Mouse (Mus musculus) limb, embryonic 14.5 days (tissue): ENCODE measurements around the gene Vti1a. TPM values are rescaled to one million over a fixed set of nuclear protein-coding genes. Genes with fewer than 3 reads are reported as not detected.

Source experiments
- ATAC-seq: fragments of 200-750 bp; cut with Nextera tagmentation; 2 replicates; pipeline ENCODE4 v1.8.0; 2017; ENCODE audit warnings: low read depth, moderate number of reproducible peaks, moderate TSS enrichment; ENCODE audit not compliant: low FRiP score
- DNase-seq: peaks from one replicate; pipeline ENCODE4 v3.0.0-alpha.2; 2015; ENCODE audit warnings: low spot score
- H3K27ac ChIP-seq: fragments of 300-500 bp; sonication (generic); replicated peaks from 2 replicates; pipeline ENCODE4 v1.5.1; 2014; ENCODE audit warnings: low read depth, mild to moderate bottlenecking, low read length, moderate library complexity, mixed read lengths
- H3K27me3 ChIP-seq: fragments of 300-500 bp; sonication (generic); 2 replicates; pipeline ENCODE4 v1.6.1; 2014; ENCODE audit warnings: low read length, mixed read lengths; ENCODE audit not compliant: control insufficient read depth, insufficient read depth
- H3K36me3 ChIP-seq: fragments of 300-500 bp; sonication (generic); 2 replicates; pipeline ENCODE4 v1.6.1; 2014; ENCODE audit warnings: mild to moderate bottlenecking, low read length, moderate library complexity, mixed read lengths; ENCODE audit not compliant: control insufficient read depth, insufficient read depth
- H3K4me1 ChIP-seq: fragments of 300-500 bp; sonication (generic); 2 replicates; pipeline ENCODE4 v1.6.1; 2014; ENCODE audit warnings: antibody characterized with exemption, low read length, mixed read lengths; ENCODE audit not compliant: control insufficient read depth, insufficient read depth
- H3K4me2 ChIP-seq: fragments of 300-500 bp; sonication (generic); replicated peaks from 2 replicates; pipeline ENCODE4 v1.6.1; 2014; ENCODE audit warnings: low read depth, mild to moderate bottlenecking, low read length, moderate library complexity; ENCODE audit not compliant: severe bottlenecking
- H3K4me3 ChIP-seq: fragments of 300-500 bp; sonication (generic); replicated peaks from 2 replicates; pipeline ENCODE4 v1.5.1; 2014; ENCODE audit warnings: low read length
- H3K9ac ChIP-seq: fragments of 300-500 bp; sonication (generic); 2 replicates; pipeline ENCODE4 v1.6.1; 2014; ENCODE audit warnings: mild to moderate bottlenecking, low read depth, low read length, moderate library complexity; ENCODE audit not compliant: severe bottlenecking
- H3K9me3 ChIP-seq: fragments of 300-500 bp; sonication (generic); 2 replicates; pipeline ENCODE4 v1.6.1; 2016; ENCODE audit warnings: low read length; ENCODE audit not compliant: control insufficient read depth
- POLR2A ChIP-seq: fragments of 200-500 bp; IDR thresholded peaks from 2 replicates; pipeline ENCODE4 v1.8.0; 2012; ENCODE audit warnings: inconsistent platforms, mild to moderate bottlenecking, moderate library complexity, borderline replicate concordance; ENCODE audit not compliant: insufficient read depth, insufficient read length; ENCODE audit errors: extremely low read depth
- WGBS: fragments of 180-500 bp; shearing (Covaris S2); extraction: QIAGEN DNeasy Blood & Tissue Kit; methylation state at CpG from one replicate; pipeline ENCODE4 v1.1.7; 2014; 5-methylcytosine and 5-hydroxymethylcytosine counted together
- polyA plus RNA-seq, 2 experiments: library from polyadenylated mRNA; depleted of rRNA in 1 of 2; stranded (reverse) in 1 of 2; unstranded in 1 of 2; fragments of >200 nt; fragmentation: Nextera tagmentation in 1 of 2; extraction: Ambion mirVana in 1 of 2; gene quantifications; 2 replicates each; pipeline versions ENCODE4 v1.2.1 to v1.2.3; 2012 to 2014

The Vti1a gene
- polyA plus RNA-seq, 2 experiments = 14.7 to 22.8 TPM

GRCm38 (mm10) chr19:55525056-55525455, 209.0 kb downstream of the Vti1a start:
- ATAC-seq (0 out of 2 replicates have a peak, but pooled peaks have one; percentile 14), DNase-seq (no peak)
- WGBS = 41% methylated on average over 3 of the region's 3 CpGs
- TF ChIP-seq POLR2A = no peak
- H3K36me3 ChIP-seq = no peaks in the 10 kb centered on the region
- H3K4me1 ChIP-seq = peaks cover 18% of the 10 kb centered on the region
- H3K9ac ChIP-seq = no peak overlapping the region
- H3K27ac ChIP-seq = peak overlapping the region; percentile 45; the same call in 1 of the 2 replicates
- no peaks in the 10 kb centered on the region for H3K27me3 ChIP-seq
- no peaks in the 10 kb centered on the region for H3K9me3 ChIP-seq
- H3K4me2 ChIP-seq = no peak overlapping the region
- no peak overlapping the region for H3K4me3 ChIP-seq

- no peak overlapping the region for H3K27ac ChIP-seq
Observed at GRCm38 (mm10) chr19:55526717-55527235, 210.7 kb downstream of the Vti1a start.

GRCm38 (mm10) chr19:55530041-55530440, 213.9 kb downstream of the Vti1a start:
- Histone ChIP-seq H3K9me3 (no peaks in the 10 kb centered on the region), H3K4me3 (no peak overlapping the region), H3K9ac (no peak overlapping the region), H3K27me3 (no peaks in the 10 kb centered on the region), H3K36me3 (no peaks in the 10 kb centered on the region), H3K27ac (no peak overlapping the region), H3K4me2 (no peak overlapping the region), H3K4me1 (peaks cover 7% of the 10 kb centered on the region)
- TF ChIP-seq POLR2A = no peak
- DNase-seq = peak; percentile 37
- WGBS = 76% methylated on average over 3 of the region's 3 CpGs
- no peak; the same call in 1 of the 2 replicates for ATAC-seq

More at GRCm38 (mm10) chr19:55526717-55527235, 210.7 kb downstream of the Vti1a start:
- Histone ChIP-seq H3K9me3 (no peaks in the 10 kb centered on the region), H3K9ac (no peak overlapping the region), H3K4me3 (no peak overlapping the region), H3K4me1 (peaks cover 18% of the 10 kb centered on the region), H3K4me2 (no peak overlapping the region), H3K36me3 (no peaks in the 10 kb centered on the region), H3K27me3 (no peaks in the 10 kb centered on the region)
- ATAC-seq = peak; percentile 57; the same call in 1 of the 2 replicates
- 22% methylated on average over 2 of the region's 2 CpGs for WGBS
- no peak for TF ChIP-seq POLR2A
- no peak for DNase-seq

- Histone ChIP-seq H3K4me2 (no peak overlapping the region), H3K27me3 (no peaks in the 10 kb centered on the region), H3K4me1 (no peaks in the 10 kb centered on the region; the same call in 1 of the 2 replicates), H3K27ac (no peak overlapping the region), H3K36me3 (no peaks in the 10 kb centered on the region), H3K4me3 (no peak overlapping the region), H3K9me3 (no peaks in the 10 kb centered on the region), H3K9ac (no peak overlapping the region)
- no peak for TF ChIP-seq POLR2A
- 86% methylated on average over 3 of the region's 3 CpGs for WGBS
- DNase-seq = no peak
- no peak for ATAC-seq
Observed at GRCm38 (mm10) chr19:55532681-55533080, 216.6 kb downstream of the Vti1a start.

- Histone ChIP-seq H3K9me3 (no peaks in the 10 kb centered on the region), H3K4me1 (no peaks in the 10 kb centered on the region; the same call in 1 of the 2 replicates), H3K27ac (no peak overlapping the region), H3K27me3 (no peaks in the 10 kb centered on the region), H3K9ac (no peak overlapping the region), H3K4me3 (no peak overlapping the region), H3K4me2 (no peak overlapping the region), H3K36me3 (no peaks in the 10 kb centered on the region)
- DNase-seq = no peak
- WGBS = 59% methylated on average over 7 of the region's 7 CpGs
- no peak for TF ChIP-seq POLR2A
- ATAC-seq = no peak
Observed at GRCm38 (mm10) chr19:55536273-55536937, 220.3 kb downstream of the Vti1a start.
